Mouse (Mus musculus) small intestine, adult 2 months (tissue): ENCODE measurements around the gene Slc16a13.

Experiments used
- CTCF ChIP-seq: fragments of 200-500 bp; IDR thresholded peaks from 2 replicates; pipeline ENCODE4 v1.5.1; 2012; ENCODE audit warnings: low read depth, mild to moderate bottlenecking, control low read depth, inconsistent platforms, low read length, moderate library complexity, mixed read lengths; ENCODE audit not compliant: insufficient replicate concordance, insufficient read length; ENCODE audit errors: extremely low read depth
- POLR2A ChIP-seq: fragments of 200-500 bp; IDR thresholded peaks from 2 replicates; pipeline ENCODE4 v1.6.1; 2012; ENCODE audit warnings: low read depth, mild to moderate bottlenecking, control low read depth, inconsistent platforms, low read length, moderate library complexity

DNA sequence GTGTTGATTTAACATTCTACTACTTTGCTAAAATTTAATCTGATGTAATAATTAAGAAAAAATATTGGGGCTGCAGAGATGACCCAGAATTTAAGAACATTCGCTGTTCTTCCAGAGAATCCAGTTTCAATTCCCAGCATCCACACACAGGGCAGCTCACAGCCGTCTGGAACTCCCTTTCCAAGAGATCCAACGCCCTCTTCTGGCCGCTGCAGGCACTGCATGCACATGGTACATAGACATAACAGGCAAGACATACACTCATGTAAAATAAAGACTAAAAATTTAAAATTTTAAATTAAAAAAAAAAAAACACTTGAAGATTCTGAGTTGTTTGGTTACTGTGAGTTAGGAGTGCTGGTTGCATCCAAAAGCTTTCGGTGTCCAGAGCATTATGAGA is 48.6 kb downstream of the Slc16a13 start:
- TF ChIP-seq CTCF = no peak
- TF ChIP-seq POLR2A = no peak
